Mouse (Mus musculus) stomach, embryonic 16.5 days (tissue): ENCODE data around the gene Gm42688. TPM values are rescaled to one million over a fixed set of nuclear protein-coding genes. Genes with fewer than 3 reads are reported as not detected.
"Not testable (repeated sequence)": the region's sequence is repeated elsewhere in the genome, so short reads cannot be mapped to it uniquely, and the experiment has no call there.

ENCODE experiments used
- ATAC-seq: fragments of 200-750 bp; cut with Nextera tagmentation; 2 replicates; pipeline ENCODE4 v1.8.0; 2017; ENCODE audit warnings: moderate number of reproducible peaks, moderate TSS enrichment; ENCODE audit not compliant: insufficient read depth, low FRiP score
- H3K27ac ChIP-seq: fragments of 300-500 bp; sonication (generic); 2 replicates; pipeline ENCODE4 v1.5.1; 2014; ENCODE audit warnings: low read length
- H3K27me3 ChIP-seq: fragments of 300-500 bp; sonication (generic); 2 replicates; pipeline ENCODE4 v1.6.1; 2014; ENCODE audit warnings: low read length, control low read depth, mixed read lengths; ENCODE audit not compliant: control insufficient read depth, insufficient read depth
- H3K36me3 ChIP-seq: fragments of 300-500 bp; sonication (generic); 2 replicates; pipeline ENCODE4 v1.6.1; 2014; ENCODE audit warnings: low read length; ENCODE audit not compliant: control insufficient read depth, insufficient read depth
- H3K4me1 ChIP-seq: fragments of 300-500 bp; sonication (generic); 2 replicates; pipeline ENCODE4 v1.6.1; 2014; ENCODE audit warnings: low read length, control low read depth, mixed read lengths; ENCODE audit not compliant: control insufficient read depth, insufficient read depth
- H3K4me2 ChIP-seq: fragments of 300-500 bp; sonication (generic); 2 replicates; pipeline ENCODE4 v1.6.1; 2014; ENCODE audit warnings: low read depth, low read length, mixed read lengths
- H3K4me3 ChIP-seq: fragments of 300-500 bp; sonication (generic); replicated peaks from 2 replicates; pipeline ENCODE4 v1.5.1; 2014; ENCODE audit warnings: mild to moderate bottlenecking, low read length
- H3K9ac ChIP-seq: fragments of 300-500 bp; sonication (generic); 2 replicates; pipeline ENCODE4 v1.6.1; 2014; ENCODE audit warnings: low read length
- H3K9me3 ChIP-seq: fragments of 300-500 bp; sonication (generic); replicated peaks from 2 replicates; pipeline ENCODE4 v1.6.1; 2016; ENCODE audit warnings: low read length, control low read depth; ENCODE audit not compliant: control insufficient read depth
- WGBS: fragments of 180-500 bp; shearing (Covaris S2); extraction: QIAGEN DNeasy Blood & Tissue Kit; methylation state at CpG from one replicate; pipeline ENCODE4 v1.1.7; 2014; 5-methylcytosine and 5-hydroxymethylcytosine counted together
- microRNA counts: library from miRNA; unstranded; fragments of <30 nt; microRNA quantifications from one replicate; lab custom pipeline; 2016
- microRNA-seq: library from miRNA; unstranded; fragments of <30 nt; microRNA quantifications from one replicate; pipeline ENCODE4, GENCODE M21; 2016
- polyA plus RNA-seq: library from polyadenylated mRNA; unstranded; fragments of >200 nt; fragmentation: Nextera tagmentation; extraction: Ambion mirVana; gene quantifications from 2 replicates; pipeline ENCODE4 v1.2.1, GENCODE M21; 2015

The Gm42688 gene
- polyA plus RNA-seq, 1 experiment from 2014 or later: 1.8 TPM

- Histone ChIP-seq H3K4me1 (peaks cover 9% of the 10 kb centered on the region; the same call in 1 of the 2 replicates), H3K27ac (no peak within 1 kb of the TSS), H3K4me3 (peak within 1 kb of the TSS; percentile 61), H3K27me3 (peaks cover 12% of the 10 kb centered on the region), H3K36me3 (no peaks in the 10 kb centered on the region), H3K9ac (peak within 1 kb of the TSS; percentile 71), H3K9me3 (no peaks in the 10 kb centered on the region), H3K4me2 (peak within 1 kb of the TSS; percentile 96)
- peak; percentile 71; the same call in 1 of the 2 replicates for ATAC-seq
- WGBS: 1% methylated on average over 32 of the region's 32 CpGs
These were observed 54.9 kb downstream of the Gm42688 start, which contains the start of the genes Wdr54 and 1700003E16Rik for GRCm38 (mm10) chr6:83156259-83156684. Gene Wdr54, minus strand, starts transcription at chr6:83156397. Gene 1700003E16Rik, plus strand, starts transcription at chr6:83156404.

GRCm38 (mm10) chr6:83159456-83159855 lies 58.0 kb downstream of the Gm42688 start:
- not testable (repeated sequence) for ATAC-seq, H3K27ac ChIP-seq, H3K4me3 ChIP-seq

More at GRCm38 (mm10) chr6:83159456-83159855, 58.0 kb downstream of the Gm42688 start:
- H3K9ac ChIP-seq, H3K36me3 ChIP-seq, H3K4me2 ChIP-seq, H3K9me3 ChIP-seq: not testable (repeated sequence)
- Histone ChIP-seq H3K4me1 (peaks cover 23% of the 10 kb centered on the region), H3K27me3 (peaks cover 26% of the 10 kb centered on the region)
- 24% methylated on average over 3 of the region's 3 CpGs for WGBS

MicroRNAs within 50 kb of the gene (microRNA counts, 519-probe panel; counts per million panel counts)
- 1,655 counts per million, percentile 25 among the panel's probes with 10 or more counts for microRNA mmu-miR-3470a+mmu-miR-3470b (lab: Ali Mortazavi, UCI)

Small RNAs within 50 kb of the gene (microRNA-seq; reads per million reads assigned to microRNA genes)
- not detected for gene Mir3470a

Other genes starting within 250 kb of the Gm42688 start
- gene Sema4f, start 161.8 kb upstream of the Gm42688 start, polyA plus RNA-seq: 1.4 and 1.5 TPM in 2 replicates
- 0.26 and 1.0 TPM in 2 replicates for gene M1ap, start 154.7 kb upstream of the Gm42688 start, polyA plus RNA-seq
- 10.5 and 11.3 TPM in 2 replicates for gene Dok1, start 68.1 kb upstream of the Gm42688 start, polyA plus RNA-seq
- gene Loxl3, start 67.4 kb upstream of the Gm42688 start, polyA plus RNA-seq: 19.4 and 19.5 TPM in 2 replicates
- gene Aup1, start 47.1 kb upstream of the Gm42688 start, polyA plus RNA-seq: 228 and 235 TPM in 2 replicates
- gene Htra2, start 46.3 kb upstream of the Gm42688 start, polyA plus RNA-seq: 66.5 and 72.3 TPM in 2 replicates
- 6.0 and 6.4 TPM in 2 replicates for gene Dqx1, start 43.8 kb upstream of the Gm42688 start, polyA plus RNA-seq
- gene Tlx2, start 31.3 kb upstream of the Gm42688 start, polyA plus RNA-seq: 1.8 and 3.4 TPM in 2 replicates
- gene Pcgf1, start 23.7 kb upstream of the Gm42688 start, polyA plus RNA-seq: 25.1 and 28.8 TPM in 2 replicates
- gene Lbx2, start 15.2 kb upstream of the Gm42688 start, polyA plus RNA-seq: 0.58 and 0.65 TPM in 2 replicates
- gene Ccdc142, start within 50 bp of the Gm42688 start, polyA plus RNA-seq: 1.2 and 1.5 TPM in 2 replicates
- 115 and 123 TPM in 2 replicates for gene Mrpl53, start 7.4 kb downstream of the Gm42688 start, polyA plus RNA-seq
- 8.3 TPM in 2 replicates for gene Mogs, start 13.9 kb downstream of the Gm42688 start, polyA plus RNA-seq
- gene Wbp1, start 19.9 kb downstream of the Gm42688 start, polyA plus RNA-seq: 87.9 and 93.8 TPM in 2 replicates
- 7.9 and 8.4 TPM in 2 replicates for gene Ino80b, start 23.8 kb downstream of the Gm42688 start, polyA plus RNA-seq
- gene Rtkn, start 33.8 kb downstream of the Gm42688 start, polyA plus RNA-seq: 39.7 and 42.8 TPM in 2 replicates
- 4.1 and 5.0 TPM in 2 replicates for gene Wdr54, start 54.8 kb downstream of the Gm42688 start, polyA plus RNA-seq
- gene 1700003E16Rik, start 54.8 kb downstream of the Gm42688 start, polyA plus RNA-seq: 2.1 and 2.2 TPM in 2 replicates
- 73.7 and 74.1 TPM in 2 replicates for gene Dctn1, start 64.3 kb downstream of the Gm42688 start, polyA plus RNA-seq
- gene Slc4a5, start 118.2 kb downstream of the Gm42688 start, polyA plus RNA-seq: 0.30 and 0.60 TPM in 2 replicates
- 29.6 and 35.2 TPM in 2 replicates for gene Mthfd2, start 224.3 kb downstream of the Gm42688 start, polyA plus RNA-seq
- 67.6 and 67.9 TPM in 2 replicates for gene Mob1a, start 224.4 kb downstream of the Gm42688 start, polyA plus RNA-seq
- 121 and 145 TPM in 2 replicates for gene Bola3, start 247.5 kb downstream of the Gm42688 start, polyA plus RNA-seq